Mouse (Mus musculus) bone marrow, adult 2 months (tissue): Measurements from ENCODE around the gene Dtnb. TPM values are rescaled to one million over a fixed set of nuclear protein-coding genes. Genes with fewer than 3 reads are reported as not detected.
A peak's percentile ranks its signal among the peaks of the same experiment; 100 is the strongest.

Experiments used
- H3K27ac ChIP-seq: fragments of 200-500 bp; 2 replicates; pipeline ENCODE4 v1.5.1; 2012; ENCODE audit warnings: low read depth, mild to moderate bottlenecking, control low read depth, inconsistent platforms, low read length; ENCODE audit not compliant: control insufficient read depth, poor library complexity, insufficient read depth
- H3K4me1 ChIP-seq: fragments of 200-500 bp; 2 replicates; pipeline ENCODE4 v1.6.1; 2011; ENCODE audit warnings: low read length; ENCODE audit not compliant: control insufficient read depth, insufficient read depth
- H3K4me3 ChIP-seq: fragments of 200-500 bp; replicated peaks from 2 replicates; pipeline ENCODE3; 2011; ENCODE audit warnings: mild to moderate bottlenecking, low read depth, low read length, control low read depth; ENCODE audit not compliant: control insufficient read depth
- CTCF ChIP-seq: fragments of 200-500 bp; IDR thresholded peaks from 2 replicates; pipeline ENCODE4 v1.5.1; 2011; ENCODE audit warnings: low read length, control low read depth; ENCODE audit not compliant: control insufficient read depth, insufficient read depth
- POLR2A ChIP-seq: fragments of 200-500 bp; IDR thresholded peaks from 2 replicates; pipeline ENCODE4 v1.6.1; 2011; ENCODE audit warnings: low read depth, mild to moderate bottlenecking, control low read depth, low read length, borderline replicate concordance; ENCODE audit not compliant: control insufficient read depth
- WGBS: fragments of 180-500 bp; shearing (Covaris S2); methylation state at CpG from one replicate; pipeline ENCODE4 v1.1.7; 2018; 5-methylcytosine and 5-hydroxymethylcytosine counted together
- polyA plus RNA-seq: library from polyadenylated mRNA; stranded (reverse); fragments of >200 nt; gene quantifications from 2 replicates; pipeline ENCODE4 v1.2.4, GENCODE M21; 2011; ENCODE audit warnings: low replicate concordance; ENCODE audit not compliant: missing spikeins, insufficient read depth, insufficient read length

The Dtnb gene
- polyA plus RNA-seq, 1 experiment: 34.6 TPM

- 19% methylated on average over 10 of the region's 10 CpGs for WGBS
- TF ChIP-seq CTCF: no peak
- TF ChIP-seq POLR2A: no peak
- Histone ChIP-seq H3K4me1 (peaks cover 1% of the 10 kb centered on the region; the same call in 1 of the 2 replicates), H3K4me3 (peak overlapping the region; percentile 55), H3K27ac (no peak overlapping the region)
These were observed 236.3 kb downstream of the Dtnb start for GRCm38 (mm10) chr12:3808396-3808981.

GRCm38 (mm10) chr12:3809520-3810180 is 237.5 kb downstream of the Dtnb start:
- Histone ChIP-seq H3K4me1 (peaks cover 1% of the 10 kb centered on the region; the same call in 1 of the 2 replicates), H3K4me3 (no peak overlapping the region), H3K27ac (no peak overlapping the region)
- 69% methylated on average over 7 of the region's 7 CpGs for WGBS
- TF ChIP-seq CTCF: no peak
- no peak for TF ChIP-seq POLR2A

GRCm38 (mm10) chr12:3810455-3810854 is 238.3 kb downstream of the Dtnb start:
- no peak overlapping the region for H3K27ac ChIP-seq
- no peak for TF ChIP-seq CTCF
- TF ChIP-seq POLR2A: no peak
- WGBS: 50% methylated on average over 4 of the region's 4 CpGs
- H3K4me3 ChIP-seq: no peak overlapping the region
- H3K4me1 ChIP-seq: peaks cover 1% of the 10 kb centered on the region; the same call in 1 of the 2 replicates

GRCm38 (mm10) chr12:3811596-3811995 is 239.4 kb downstream of the Dtnb start:
- WGBS: 66% methylated on average over 5 of the region's 5 CpGs
- H3K4me3 ChIP-seq: no peak overlapping the region
- no peak overlapping the region for H3K27ac ChIP-seq
- TF ChIP-seq POLR2A (no peak), CTCF (no peak)
- H3K4me1 ChIP-seq: no peaks in the 10 kb centered on the region

- H3K27ac ChIP-seq: no peak overlapping the region
- H3K4me1 ChIP-seq: no peaks in the 10 kb centered on the region
- TF ChIP-seq CTCF: no peak
- WGBS: 69% methylated on average over 6 of the region's 6 CpGs
- no peak overlapping the region for H3K4me3 ChIP-seq
These were observed 240.1 kb downstream of the Dtnb start for GRCm38 (mm10) chr12:3812251-3812650.

GRCm38 (mm10) chr12:3813138-3813537 is 241.0 kb downstream of the Dtnb start:
- TF ChIP-seq CTCF (no peak), POLR2A (no peak)
- no peaks in the 10 kb centered on the region for H3K4me1 ChIP-seq

GRCm38 (mm10) chr12:3815386-3815785 is 243.2 kb downstream of the Dtnb start:
- WGBS: 51% methylated on average over 6 of the region's 6 CpGs
- Histone ChIP-seq H3K4me3 (no peak overlapping the region), H3K27ac (no peak overlapping the region), H3K4me1 (no peaks in the 10 kb centered on the region)
- TF ChIP-seq CTCF (no peak), POLR2A (no peak)

More at GRCm38 (mm10) chr12:3813138-3813537, 241.0 kb downstream of the Dtnb start:
- H3K4me3 ChIP-seq: no peak overlapping the region
- no peak overlapping the region for H3K27ac ChIP-seq
- 86% methylated on average over 8 of the region's 8 CpGs for WGBS

GRCm38 (mm10) chr12:3817033-3817432 is 244.9 kb downstream of the Dtnb start:
- Histone ChIP-seq H3K4me3 (no peak overlapping the region), H3K4me1 (no peaks in the 10 kb centered on the region), H3K27ac (no peak overlapping the region)
- 73% methylated on average over 7 of the region's 7 CpGs for WGBS
- TF ChIP-seq CTCF: peak; percentile 4; the same call in 1 of the 2 replicates
- TF ChIP-seq POLR2A: no peak
